ENCODE assay signal across 8 mouse cellular contexts in genomic region chr16:57362679-57363401, GRCm38 (mm10). TPM values are rescaled to one million over a fixed set of nuclear protein-coding genes. Genes with fewer than 3 reads are reported as not detected.
DNase-seq lines count a peak whose midpoint lies in the region; ATAC-seq and TF ChIP-seq lines count a peak whose summit lies in the region.

No protein-coding gene starts in this region.

- 31% methylated on average over 18 of the region's 18 CpGs for WGBS in embryonic facial prominence, embryonic 11.5 days
- WGBS in limb, embryonic 10.5 days, result 32% methylated on average over 18 of the region's 18 CpGs
- 32% methylated on average over 18 of the region's 18 CpGs for WGBS in midbrain, embryonic 12.5 days
- WGBS in spleen, adult 2 months, result 73% methylated on average over 18 of the region's 18 CpGs

- H3K4me3 ChIP-seq in embryonic facial prominence, embryonic 11.5 days (ENCODE audit: low read depth, low read length), result no peak overlapping the region
- H3K4me3 ChIP-seq in limb, embryonic 10.5 days, result peak overlapping the region; percentile 25
- no peak overlapping the region for H3K4me3 ChIP-seq in midbrain, embryonic 12.5 days
- no peak overlapping the region for H3K4me3 ChIP-seq in spleen, adult 2 months (ENCODE audit: extremely low read depth, insufficient read depth, insufficient read length)

- ATAC-seq in embryonic facial prominence, embryonic 11.5 days (replicated peaks; ENCODE audit: insufficient number of reproducible peaks, low FRiP score, low TSS enrichment, low read depth), result peak; percentile 72
- peak; percentile 86 for ATAC-seq in midbrain, embryonic 12.5 days (ENCODE audit: low FRiP score, low read depth)

- no peaks in the 10 kb centered on the region for H3K9me3 ChIP-seq in embryonic facial prominence, embryonic 11.5 days (replicated peaks; ENCODE audit: control insufficient read depth, low read length)
- no peaks in the 10 kb centered on the region for H3K9me3 ChIP-seq in limb, embryonic 10.5 days (replicated peaks)
- H3K9me3 ChIP-seq in midbrain, embryonic 12.5 days, result no peaks in the 10 kb centered on the region

- no peaks in the 10 kb centered on the region for H3K27me3 ChIP-seq in embryonic facial prominence, embryonic 11.5 days (ENCODE audit: control insufficient read depth, insufficient read depth, low read length)
- 0 out of 2 replicates have a peak, but pooled peaks cover 5% of the 10 kb centered on the region for H3K27me3 ChIP-seq in limb, embryonic 10.5 days (ENCODE audit: low read depth, poor library complexity, severe bottlenecking)
- H3K27me3 ChIP-seq in midbrain, embryonic 12.5 days, result no peaks in the 10 kb centered on the region
- H3K27me3 ChIP-seq in spleen, adult 2 months (ENCODE audit: control insufficient read depth, insufficient read depth, low read length), result no peaks in the 10 kb centered on the region

- peak; percentile 46 for DNase-seq in kidney, adult 18-20 months
- DNase-seq in kidney, adult 11 months, result no peak
- DNase-seq in embryonic facial prominence, embryonic 11.5 days (ENCODE audit: low spot score), result peak; percentile 53
- DNase-seq in heart, adult 8-10 months (ENCODE audit: low spot score), result peak; percentile 64
- peak; percentile 24 to 44 for DNase-seq in kidney, adult 8-10 months
- peak; percentile 57 for DNase-seq in limb, embryonic 10.5 days (ENCODE audit: low spot score)
- peak in 1 of 2 experiments; percentile 20 for DNase-seq in spleen, adult 2 months (ENCODE audit: low read depth in 1 of 2, low spot score in 2 of 2)

- H3K4me1 ChIP-seq in embryonic facial prominence, embryonic 11.5 days (ENCODE audit: control insufficient read depth, insufficient read depth, low read length), result no peaks in the 10 kb centered on the region; the same call in 1 of the 2 replicates
- H3K4me1 ChIP-seq in limb, embryonic 10.5 days, result peaks cover 54% of the 10 kb centered on the region
- peaks cover 6% of the 10 kb centered on the region; the same call in 1 of the 2 replicates for H3K4me1 ChIP-seq in midbrain, embryonic 12.5 days
- peaks cover 2% of the 10 kb centered on the region; the same call in 1 of the 2 replicates for H3K4me1 ChIP-seq in spleen, adult 2 months (ENCODE audit: control insufficient read depth, insufficient read depth, insufficient read length)

- H3K4me2 ChIP-seq in embryonic facial prominence, embryonic 11.5 days (ENCODE audit: low read depth, low read length), result no peak overlapping the region
- H3K4me2 ChIP-seq in midbrain, embryonic 12.5 days (replicated peaks), result peak overlapping the region; percentile 37

- no peak overlapping the region for H3K9ac ChIP-seq in embryonic facial prominence, embryonic 11.5 days (replicated peaks; ENCODE audit: low read length)
- no peak overlapping the region for H3K9ac ChIP-seq in midbrain, embryonic 12.5 days (replicated peaks)

- peak; percentile 6; the same call in 1 of the 2 replicates for TF ChIP-seq CTCF in spleen, adult 2 months (IDR thresholded peaks at IDR 0.05; ENCODE audit: extremely low read depth, insufficient read depth, insufficient read length, insufficient replicate concordance)

- TF ChIP-seq POLR2A in spleen, adult 2 months (IDR thresholded peaks at IDR 0.05; ENCODE audit: low read depth, low read length), result no peak

- no peak overlapping the region for H3K27ac ChIP-seq in embryonic facial prominence, embryonic 11.5 days (replicated peaks; ENCODE audit: low read depth, low read length)
- peak overlapping the region; percentile 82 for H3K27ac ChIP-seq in limb, embryonic 10.5 days
- H3K27ac ChIP-seq in midbrain, embryonic 12.5 days (replicated peaks), result no peak overlapping the region
- no peak overlapping the region for H3K27ac ChIP-seq in spleen, adult 2 months (ENCODE audit: insufficient read depth, low read length)

- H3K36me3 ChIP-seq in embryonic facial prominence, embryonic 11.5 days (replicated peaks; ENCODE audit: control insufficient read depth, insufficient read depth, low read depth, low read length), result no peaks in the 10 kb centered on the region
- no peaks in the 10 kb centered on the region for H3K36me3 ChIP-seq in limb, embryonic 10.5 days
- H3K36me3 ChIP-seq in midbrain, embryonic 12.5 days, result no peaks in the 10 kb centered on the region
- H3K36me3 ChIP-seq in spleen, adult 2 months (ENCODE audit: control insufficient read depth, insufficient read depth, low read length), result no peaks in the 10 kb centered on the region

RNA-seq across cellular contexts. Expression of gene Filip1l, which starts 9.9 kb away (rescaled TPM):
- 24.1 and 24.2 TPM in 2 replicates for polyA plus RNA-seq in embryonic facial prominence, embryonic 11.5 days (2014; fragmentation: Nextera tagmentation; extraction: Ambion mirVana)
- total RNA-seq in heart, adult 8-10 months (2022), result 10 to 100 TPM; 25.5 to 36.2 (median 31.4) TPM
- 10.7 and 14.4 TPM in 2 replicates for polyA plus RNA-seq in limb, embryonic 10.5 days (2016; fragmentation: Nextera tagmentation; extraction: Ambion mirVana)
- polyA plus RNA-seq in midbrain, embryonic 12.5 days (2016; fragmentation: Nextera tagmentation; extraction: Ambion mirVana), result 6.4 and 7.0 TPM in 2 replicates
- 14.2 and 15.3 TPM in 2 replicates for polyA plus RNA-seq in spleen, adult 2 months (2012; rRNA removed)
